Mouse (Mus musculus) spleen, postnatal 4 days (tissue): Measurements from ENCODE around the gene Adgrg6.

ENCODE experiments used
- DNase-seq, 2 experiments: peaks; one replicate each; pipeline ENCODE4 v3.0.0; 2022; ENCODE audit warnings: low spot score in 2 of 2

The Adgrg6 gene

GRCm38 (mm10) chr10:14491838-14492237 is 53.6 kb downstream of the Adgrg6 start:
- no peak for DNase-seq

GRCm38 (mm10) chr10:14483257-14483656 is 62.2 kb downstream of the Adgrg6 start:
- DNase-seq = no peak

GRCm38 (mm10) chr10:14482483-14482882 is 63.0 kb downstream of the Adgrg6 start:
- DNase-seq = no peak

GRCm38 (mm10) chr10:14480928-14481327 is 64.5 kb downstream of the Adgrg6 start:
- DNase-seq = no peak

- DNase-seq = no peak
Measured at GRCm38 (mm10) chr10:14476393-14476792, 69.1 kb downstream of the Adgrg6 start.

GRCm38 (mm10) chr10:14475641-14476040 is 69.8 kb downstream of the Adgrg6 start:
- DNase-seq = no peak

- no peak for DNase-seq
Measured at GRCm38 (mm10) chr10:14474541-14475305, 70.7 kb downstream of the Adgrg6 start.

GRCm38 (mm10) chr10:14471039-14471550 is 74.4 kb downstream of the Adgrg6 start:
- no peak for DNase-seq

- DNase-seq = no peak
Measured at GRCm38 (mm10) chr10:14468623-14469022, 76.8 kb downstream of the Adgrg6 start.

GRCm38 (mm10) chr10:14463796-14464511 is 81.5 kb downstream of the Adgrg6 start:
- DNase-seq = no peak

- DNase-seq = no peak
Measured at GRCm38 (mm10) chr10:14460933-14461514, 84.4 kb downstream of the Adgrg6 start.

GRCm38 (mm10) chr10:14460252-14460932 is 85.1 kb downstream of the Adgrg6 start:
- no peak for DNase-seq

- DNase-seq = no peak
Measured at GRCm38 (mm10) chr10:14459819-14460218, 85.6 kb downstream of the Adgrg6 start.

- DNase-seq = no peak
Measured at GRCm38 (mm10) chr10:14459330-14459729, 86.1 kb downstream of the Adgrg6 start.

- no peak for DNase-seq
Measured at GRCm38 (mm10) chr10:14454481-14454880, 91.0 kb downstream of the Adgrg6 start.

GRCm38 (mm10) chr10:14451811-14452210 is 93.6 kb downstream of the Adgrg6 start:
- no peak for DNase-seq

- DNase-seq = no peak
Measured at GRCm38 (mm10) chr10:14450073-14450472, 95.4 kb downstream of the Adgrg6 start.

GRCm38 (mm10) chr10:14445590-14446291 is 99.7 kb downstream of the Adgrg6 start:
- DNase-seq = no peak

- no peak for DNase-seq
Measured at GRCm38 (mm10) chr10:14440860-14441579, 104.4 kb downstream of the Adgrg6 start.

- no peak for DNase-seq
Measured at GRCm38 (mm10) chr10:14404070-14404469, 141.4 kb downstream of the Adgrg6 start.

- no peak for DNase-seq
Measured at GRCm38 (mm10) chr10:14401744-14402143, 143.7 kb downstream of the Adgrg6 start.
